Mouse (Mus musculus) forebrain, embryonic 16.5 days (tissue): ENCODE measurements at regions not wholly inside any gene's neighbourhood (a gene's known extent, or its start where the extent isn't known, plus 50 kb on each side); places are given as distances from the start of the nearest gene placed in this dataset.

Experiments used
- ATAC-seq: fragments of 200-750 bp; cut with Nextera tagmentation; 2 replicates; pipeline ENCODE4 v1.8.0; 2017; ENCODE audit warnings: mild to moderate bottlenecking, moderate library complexity
- H3K27ac ChIP-seq: fragments of 300-500 bp; sonication (generic); 2 replicates; pipeline ENCODE4 v1.5.1; 2014; ENCODE audit warnings: low read length, control low read depth
- H3K27me3 ChIP-seq: fragments of 300-500 bp; sonication (generic); replicated peaks from 2 replicates; pipeline ENCODE4 v1.6.1; 2014; ENCODE audit warnings: low read length; ENCODE audit not compliant: control insufficient read depth, insufficient read depth
- H3K36me3 ChIP-seq: fragments of 300-500 bp; sonication (generic); 2 replicates; pipeline ENCODE4 v1.6.1; 2014; ENCODE audit not compliant: control insufficient read depth, insufficient read depth
- H3K4me1 ChIP-seq: fragments of 300-500 bp; sonication (generic); replicated peaks from 2 replicates; pipeline ENCODE4 v1.6.1; 2014; ENCODE audit warnings: low read length; ENCODE audit not compliant: control insufficient read depth, insufficient read depth
- H3K4me2 ChIP-seq: fragments of 300-500 bp; sonication (generic); 2 replicates; pipeline ENCODE4 v1.6.1; 2014; ENCODE audit warnings: mild to moderate bottlenecking, low read length, control low read depth
- H3K4me3 ChIP-seq: fragments of 300-500 bp; sonication (generic); replicated peaks from 2 replicates; pipeline ENCODE4 v1.5.1; 2014; ENCODE audit warnings: mild to moderate bottlenecking, low read length, control low read depth
- H3K9ac ChIP-seq: fragments of 300-500 bp; sonication (generic); replicated peaks from 2 replicates; pipeline ENCODE4 v1.6.1; 2014; ENCODE audit warnings: low read depth, low read length, control low read depth
- H3K9me3 ChIP-seq: fragments of 300-500 bp; sonication (generic); 2 replicates; pipeline ENCODE4 v1.6.1; 2016; ENCODE audit warnings: low read length; ENCODE audit not compliant: control insufficient read depth
- WGBS: fragments of 180-500 bp; shearing (Covaris S2); extraction: QIAGEN DNeasy Blood & Tissue Kit; methylation state at CpG from one replicate; pipeline ENCODE4 v1.1.7; 2014; 5-methylcytosine and 5-hydroxymethylcytosine counted together

GRCm38 (mm10) chr4:89034822-89035221, 102.1 kb upstream of the Mtap start:
- ATAC-seq: no peak
- H3K9me3 ChIP-seq: no peaks in the 10 kb centered on the region
- no peaks in the 10 kb centered on the region for H3K27me3 ChIP-seq
- 82% methylated on average over 2 of the region's 2 CpGs for WGBS
- H3K27ac ChIP-seq: no peak overlapping the region
- no peak overlapping the region for H3K4me2 ChIP-seq
- H3K4me1 ChIP-seq: no peaks in the 10 kb centered on the region
- no peak overlapping the region for H3K4me3 ChIP-seq
- H3K9ac ChIP-seq: no peak overlapping the region
- H3K36me3 ChIP-seq: no peaks in the 10 kb centered on the region

- H3K27me3 ChIP-seq: no peaks in the 10 kb centered on the region
- H3K9me3 ChIP-seq: no peaks in the 10 kb centered on the region
- no peak overlapping the region for H3K4me2 ChIP-seq
- no peak for ATAC-seq
- H3K27ac ChIP-seq: no peak overlapping the region
- no peaks in the 10 kb centered on the region for H3K36me3 ChIP-seq
- no peaks in the 10 kb centered on the region for H3K4me1 ChIP-seq
- H3K4me3 ChIP-seq: no peak overlapping the region
- no peak overlapping the region for H3K9ac ChIP-seq
- WGBS: 58% methylated on average over 3 of the region's 3 CpGs
Observed at GRCm38 (mm10) chr4:89034299-89034698, 102.6 kb upstream of the Mtap start.

- Histone ChIP-seq H3K27me3 (no peaks in the 10 kb centered on the region), H3K4me3 (no peak overlapping the region), H3K4me1 (no peaks in the 10 kb centered on the region), H3K9ac (no peak overlapping the region), H3K9me3 (no peaks in the 10 kb centered on the region), H3K36me3 (no peaks in the 10 kb centered on the region), H3K4me2 (no peak overlapping the region), H3K27ac (no peak overlapping the region)
- ATAC-seq: no peak
- 51% methylated on average over 2 of the region's 2 CpGs for WGBS
Observed at GRCm38 (mm10) chr4:89012681-89013353, 124.1 kb upstream of the Mtap start.

GRCm38 (mm10) chr4:89008561-89008960, 128.4 kb upstream of the Mtap start:
- Histone ChIP-seq H3K36me3 (no peaks in the 10 kb centered on the region), H3K9ac (no peak overlapping the region), H3K4me3 (no peak overlapping the region), H3K27ac (no peak overlapping the region), H3K27me3 (no peaks in the 10 kb centered on the region), H3K4me2 (no peak overlapping the region), H3K4me1 (no peaks in the 10 kb centered on the region), H3K9me3 (no peaks in the 10 kb centered on the region)
- ATAC-seq: no peak
- 88% methylated on average over 5 of the region's 5 CpGs for WGBS

GRCm38 (mm10) chr4:89001470-89001869, 121.5 kb upstream of the Ifne start:
- no peak for ATAC-seq
- no peaks in the 10 kb centered on the region for H3K4me1 ChIP-seq
- H3K9ac ChIP-seq: no peak overlapping the region
- H3K27ac ChIP-seq: no peak overlapping the region
- no peaks in the 10 kb centered on the region for H3K9me3 ChIP-seq
- no peak overlapping the region for H3K4me3 ChIP-seq
- H3K4me2 ChIP-seq: no peak overlapping the region
- 87% methylated on average over 4 of the region's 4 CpGs for WGBS
- H3K36me3 ChIP-seq: no peaks in the 10 kb centered on the region
- H3K27me3 ChIP-seq: no peaks in the 10 kb centered on the region

- Histone ChIP-seq H3K27me3 (no peaks in the 10 kb centered on the region), H3K4me2 (no peak overlapping the region), H3K36me3 (no peaks in the 10 kb centered on the region), H3K4me1 (no peaks in the 10 kb centered on the region), H3K4me3 (no peak overlapping the region), H3K9ac (no peak overlapping the region), H3K9me3 (no peaks in the 10 kb centered on the region), H3K27ac (no peak overlapping the region)
- WGBS: 70% methylated on average over 4 of the region's 4 CpGs
- no peak for ATAC-seq
Observed at GRCm38 (mm10) chr4:89000855-89001254, 120.9 kb upstream of the Ifne start.

- 57% methylated on average over 6 of the region's 6 CpGs for WGBS
Observed at GRCm38 (mm10) chr4:89000200-89000599, 120.2 kb upstream of the Ifne start.

GRCm38 (mm10) chr4:88998286-88998685, 118.3 kb upstream of the Ifne start:
- H3K27me3 ChIP-seq: no peaks in the 10 kb centered on the region
- no peak overlapping the region for H3K4me3 ChIP-seq
- no peaks in the 10 kb centered on the region for H3K9me3 ChIP-seq
- no peak overlapping the region for H3K4me2 ChIP-seq
- H3K27ac ChIP-seq: no peak overlapping the region
- H3K4me1 ChIP-seq: no peaks in the 10 kb centered on the region
- 53% methylated on average over 5 of the region's 5 CpGs for WGBS
- no peak for ATAC-seq
- H3K36me3 ChIP-seq: no peaks in the 10 kb centered on the region
- H3K9ac ChIP-seq: no peak overlapping the region

More at GRCm38 (mm10) chr4:89000200-89000599, 120.2 kb upstream of the Ifne start:
- Histone ChIP-seq H3K4me3 (no peak overlapping the region), H3K36me3 (no peaks in the 10 kb centered on the region), H3K27me3 (no peaks in the 10 kb centered on the region), H3K4me1 (no peaks in the 10 kb centered on the region), H3K4me2 (no peak overlapping the region), H3K27ac (no peak overlapping the region), H3K9me3 (no peaks in the 10 kb centered on the region), H3K9ac (no peak overlapping the region)
- no peak for ATAC-seq

- Histone ChIP-seq H3K9ac (no peak overlapping the region), H3K4me2 (no peak overlapping the region), H3K4me1 (no peaks in the 10 kb centered on the region), H3K9me3 (no peaks in the 10 kb centered on the region), H3K27me3 (no peaks in the 10 kb centered on the region), H3K4me3 (no peak overlapping the region), H3K36me3 (no peaks in the 10 kb centered on the region), H3K27ac (no peak overlapping the region)
- WGBS: 84% methylated on average over 5 of the region's 5 CpGs
- no peak for ATAC-seq
Observed at GRCm38 (mm10) chr4:88995129-88995919, 115.3 kb upstream of the Ifne start.
